Mouse (Mus musculus) stomach, postnatal 0 days (tissue): ENCODE results near the gene Mup7. TPM values are rescaled to one million over a fixed set of nuclear protein-coding genes. Genes with fewer than 3 reads are reported as not detected.
"Not testable (repeated sequence)": the region's sequence is repeated elsewhere in the genome, so short reads cannot be mapped to it uniquely, and the experiment has no call there.

ENCODE experiments used
- ATAC-seq: fragments of 200-750 bp; cut with Nextera tagmentation; 2 replicates; pipeline ENCODE4 v1.8.0; 2017; ENCODE audit not compliant: low FRiP score, low TSS enrichment
- DNase-seq: peaks from one replicate; pipeline ENCODE4 v3.0.0-alpha.2; 2016; ENCODE audit warnings: low spot score
- H3K27ac ChIP-seq: fragments of 300-500 bp; sonication (generic); replicated peaks from 2 replicates; pipeline ENCODE4 v1.5.1; 2014; ENCODE audit warnings: mild to moderate bottlenecking, control low read depth
- H3K27me3 ChIP-seq: fragments of 300-500 bp; sonication (generic); 2 replicates; pipeline ENCODE4 v1.6.1; 2014; ENCODE audit warnings: low read length; ENCODE audit not compliant: control insufficient read depth, insufficient read depth
- H3K36me3 ChIP-seq: fragments of 300-500 bp; sonication (generic); 2 replicates; pipeline ENCODE4 v1.6.1; 2014; ENCODE audit warnings: low read length, mixed read lengths; ENCODE audit not compliant: control insufficient read depth, insufficient read depth
- H3K4me1 ChIP-seq: fragments of 300-500 bp; sonication (generic); replicated peaks from 2 replicates; pipeline ENCODE4 v1.6.1; 2014; ENCODE audit warnings: antibody characterized with exemption; ENCODE audit not compliant: control insufficient read depth, insufficient read depth
- H3K4me2 ChIP-seq: fragments of 300-500 bp; sonication (generic); replicated peaks from 2 replicates; pipeline ENCODE4 v1.6.1; 2014; ENCODE audit warnings: low read depth, mild to moderate bottlenecking, control low read depth, moderate library complexity
- H3K4me3 ChIP-seq: fragments of 300-500 bp; sonication (generic); 2 replicates; pipeline ENCODE4 v1.5.1; 2014; ENCODE audit warnings: low read depth, low read length, control low read depth
- H3K9ac ChIP-seq: fragments of 300-500 bp; sonication (generic); 2 replicates; pipeline ENCODE4 v1.6.1; 2014; ENCODE audit warnings: mild to moderate bottlenecking, low read length, control low read depth, mixed read lengths
- H3K9me3 ChIP-seq: fragments of 300-500 bp; sonication (generic); 2 replicates; pipeline ENCODE4 v1.6.1; 2016; ENCODE audit warnings: low read length; ENCODE audit not compliant: control insufficient read depth
- WGBS: fragments of 180-500 bp; shearing (Covaris S2); extraction: QIAGEN DNeasy Blood & Tissue Kit; methylation state at CpG from one replicate; pipeline ENCODE4 v1.1.7; 2014; 5-methylcytosine and 5-hydroxymethylcytosine counted together
- polyA plus RNA-seq: library from polyadenylated mRNA; unstranded; fragments of >200 nt; fragmentation: Nextera tagmentation; extraction: Ambion mirVana; gene quantifications from 2 replicates; pipeline ENCODE4 v1.2.1, GENCODE M21; 2015

Mup7 gene
- not detected in 2 replicates for polyA plus RNA-seq

DNA sequence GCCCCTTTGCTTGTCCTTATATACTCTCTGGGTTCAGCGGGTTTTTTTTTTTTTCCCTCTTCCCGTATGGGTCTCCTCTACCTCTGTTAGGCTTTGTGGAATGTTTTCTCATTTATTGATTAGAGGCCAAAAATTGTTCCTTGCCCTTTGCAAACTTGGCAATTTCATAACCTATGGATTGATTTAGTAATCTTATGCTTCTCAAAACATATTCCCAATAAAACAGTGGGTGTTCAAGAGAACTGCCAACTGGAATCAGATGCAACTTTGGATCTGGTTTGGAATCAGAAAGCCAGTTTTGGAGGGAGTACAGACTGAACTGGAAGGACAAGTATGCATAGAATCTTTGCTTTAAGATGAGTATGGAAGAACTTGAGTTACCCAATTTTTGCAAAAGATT is at the start of gene Mup7:
TSS of gene Mup7 (minus strand) at position 101 of the 400 bp plus-strand sequence.
- not testable (repeated sequence) for ATAC-seq, H3K9me3 ChIP-seq
- WGBS = 75% methylated on average over 2 of the region's 2 CpGs

GRCm38 (mm10) chr4:60079865-60080264 is 9.6 kb upstream of the Mup7 start:
- not testable (repeated sequence) for H3K4me2 ChIP-seq, H3K36me3 ChIP-seq, H3K4me3 ChIP-seq, H3K9ac ChIP-seq, H3K27me3 ChIP-seq, ATAC-seq, H3K27ac ChIP-seq, H3K9me3 ChIP-seq, H3K4me1 ChIP-seq, DNase-seq
- 12% methylated on average over 3 of the region's 3 CpGs for WGBS

More for the DNA sequence above, at the start of gene Mup7:
- not testable (repeated sequence) for H3K4me1 ChIP-seq, H3K27me3 ChIP-seq, DNase-seq, H3K36me3 ChIP-seq, H3K4me2 ChIP-seq, H3K27ac ChIP-seq, H3K4me3 ChIP-seq, H3K9ac ChIP-seq

DNA sequence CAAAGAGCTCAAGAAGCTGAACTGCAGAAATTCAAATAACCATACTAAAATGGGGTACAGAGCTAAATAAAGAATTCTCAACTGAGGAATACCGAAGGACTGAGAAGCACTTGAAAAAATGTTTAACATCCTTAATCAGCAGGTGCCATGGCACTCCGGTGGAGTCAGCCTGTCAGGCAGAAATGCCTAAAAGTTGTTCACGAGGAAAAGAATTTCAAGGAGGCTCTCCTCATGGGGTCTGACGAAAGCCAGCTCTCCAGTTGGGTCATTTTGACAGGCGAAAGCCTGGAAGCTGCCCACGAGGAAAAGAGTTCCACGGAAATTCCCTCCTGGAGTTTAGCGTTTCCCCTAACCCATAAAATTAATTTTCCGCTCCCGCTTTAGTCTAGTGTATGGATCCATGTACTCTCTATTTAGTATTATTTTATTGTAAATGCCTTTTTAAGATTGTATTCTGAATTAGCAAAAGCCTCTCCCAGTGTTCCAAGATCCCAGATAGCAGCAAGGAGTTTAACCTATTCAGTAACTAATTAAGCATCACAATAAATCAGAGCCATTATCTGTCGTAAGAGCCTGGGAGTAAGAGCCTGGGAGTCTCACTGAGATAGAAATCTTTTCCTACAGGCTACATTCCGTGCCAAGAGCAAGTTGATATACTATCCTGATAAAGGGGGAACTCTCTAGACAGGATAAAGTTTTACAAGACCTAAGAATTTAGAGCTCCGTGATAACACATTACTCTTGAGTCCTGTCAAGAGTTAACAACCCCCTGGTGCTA is 40.8 kb downstream of the Mup7 start:
- H3K4me3 ChIP-seq, H3K9ac ChIP-seq, ATAC-seq, H3K9me3 ChIP-seq, H3K36me3 ChIP-seq, H3K27me3 ChIP-seq, H3K4me2 ChIP-seq, H3K4me1 ChIP-seq, DNase-seq, H3K27ac ChIP-seq: not testable (repeated sequence)
- 72% methylated on average over 13 of the region's 13 CpGs for WGBS

DNA sequence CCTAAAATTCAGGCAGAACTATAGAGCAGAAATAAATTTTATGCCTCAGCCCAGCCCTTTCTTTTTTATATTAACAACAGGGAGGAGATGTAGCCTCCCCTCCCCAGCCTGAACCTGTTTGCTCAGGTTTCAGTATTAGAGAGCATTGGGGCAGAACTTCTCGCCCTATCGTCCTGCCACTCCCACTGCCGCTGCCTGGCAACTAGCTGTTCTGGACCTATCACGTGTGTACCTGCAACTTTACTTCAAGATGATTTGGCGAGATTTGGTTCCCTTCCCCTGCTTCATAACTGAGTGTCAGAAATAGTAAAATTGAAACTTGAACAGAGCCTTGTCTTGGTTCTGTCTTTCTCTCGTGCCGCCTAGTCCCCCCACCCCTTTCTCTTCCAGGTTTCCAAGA is 50.1 kb downstream of the Mup7 start:
- not testable (repeated sequence) for H3K27me3 ChIP-seq, H3K4me3 ChIP-seq, H3K36me3 ChIP-seq, ATAC-seq, H3K4me1 ChIP-seq, H3K9me3 ChIP-seq, H3K9ac ChIP-seq, DNase-seq, H3K27ac ChIP-seq, H3K4me2 ChIP-seq
- WGBS = 83% methylated on average over 7 of the region's 7 CpGs

Other genes starting within 250 kb of the Mup7 start
- 9.5 and 10.5 TPM in 2 replicates for gene Slc46a2, start 155.4 kb downstream of the Mup7 start, polyA plus RNA-seq
- not detected in 2 replicates for gene Mup4, start 109.8 kb downstream of the Mup7 start, polyA plus RNA-seq
- gene Mup6, start 106.2 kb downstream of the Mup7 start, polyA plus RNA-seq = not detected in 2 replicates
- not detected in 2 replicates for gene Mup2, start 83.8 kb upstream of the Mup7 start, polyA plus RNA-seq
- gene Mup8, start 152.1 kb upstream of the Mup7 start, polyA plus RNA-seq = not detected in 2 replicates